ENCODE assay signal across 7 mouse cellular contexts in the genomic region with DNA sequence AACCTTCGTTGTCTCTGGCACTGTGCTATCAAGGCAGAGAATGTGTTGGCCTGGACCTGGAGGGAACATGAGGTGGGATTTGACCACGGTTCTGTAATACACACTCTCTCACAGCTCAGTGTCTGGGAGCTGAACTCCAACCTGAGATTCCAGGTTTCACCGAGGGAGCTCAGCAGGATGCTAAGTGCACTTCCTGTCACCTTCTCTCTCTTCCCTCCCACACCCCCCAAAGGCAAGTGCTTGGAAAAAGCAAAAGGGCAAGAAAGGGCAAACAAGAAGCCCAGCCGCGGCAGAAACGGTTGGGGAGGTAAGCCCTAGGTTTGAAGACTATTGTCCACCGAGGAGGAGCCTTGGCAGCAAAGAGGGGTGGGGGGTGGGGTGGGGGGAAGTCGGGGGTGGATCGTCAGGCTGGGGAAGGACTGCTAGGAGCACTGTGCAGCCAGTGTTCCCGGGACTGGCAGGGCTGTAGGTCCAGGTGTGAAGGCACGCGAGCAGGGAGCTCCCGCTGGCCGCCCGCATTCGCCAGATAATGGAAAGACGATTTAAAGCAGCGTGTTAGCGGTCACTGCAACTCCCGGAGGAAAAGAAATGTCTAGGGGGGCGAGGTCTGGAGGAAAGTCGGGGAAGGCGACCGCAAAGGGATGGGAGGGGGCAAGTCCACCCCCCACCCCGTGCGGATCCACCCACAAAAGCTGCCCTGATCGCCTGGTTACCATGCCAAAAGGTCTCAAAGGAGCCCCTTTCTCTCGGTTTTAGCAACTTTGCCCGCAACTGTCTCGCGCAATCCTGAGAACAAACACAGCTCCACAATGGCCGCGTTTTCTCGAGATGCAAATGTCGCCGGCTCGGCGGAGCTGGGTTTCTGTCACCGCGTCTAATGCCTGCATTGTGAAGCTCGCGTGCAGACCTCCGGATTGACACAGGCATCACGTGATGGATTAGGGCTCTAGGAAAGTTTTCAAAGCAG. TPM values are rescaled to one million over a fixed set of nuclear protein-coding genes. Genes with fewer than 3 reads are reported as not detected.
DNase-seq lines count a peak whose midpoint lies in the region; ATAC-seq and TF ChIP-seq lines count a peak whose summit lies in the region.

No protein-coding gene starts in this region.

- no peak for TF ChIP-seq CTCF in lung, embryonic 14.5 days (IDR thresholded peaks at IDR 0.05; ENCODE audit: low read depth)

- ATAC-seq in lung, embryonic 14.5 days (ENCODE audit: insufficient read depth), result no peak

- no peak overlapping the region for H3K27ac ChIP-seq in lung, embryonic 14.5 days (ENCODE audit: low read depth)
- H3K27ac ChIP-seq in forebrain, embryonic 10.5 days, result peak overlapping the region; percentile 87

- peak; percentile 35 for DNase-seq in lung, embryonic 14.5 days
- DNase-seq in lung, postnatal 36 days, result no peak
- peak; percentile 83 for DNase-seq in forebrain, embryonic 10.5 days (ENCODE audit: extremely low spot score, low spot score)
- DNase-seq in left cerebral cortex, postnatal 25 days (ENCODE audit: low spot score in 2 of 2), result peak; percentile 28 to 43
- DNase-seq in right cerebral cortex, postnatal 14 days, result peak; percentile 29
- DNase-seq in adrenal gland, adult 2 months, result no peak
- no peak for DNase-seq in adrenal gland, postnatal 10 days

- no peak overlapping the region for H3K9ac ChIP-seq in lung, embryonic 14.5 days

- H3K4me3 ChIP-seq in lung, embryonic 14.5 days (ENCODE audit: low read depth, low read length), result peak overlapping the region; percentile 32
- peak overlapping the region; percentile 57 for H3K4me3 ChIP-seq in forebrain, embryonic 10.5 days

- intact Hi-C loops in left cerebral cortex, postnatal 25 days (cut with DNase I), result loop anchor here (10.0 kb wide), 2 partner anchors 141 to 261 kb away; no protein-coding TSS in a partner anchor

- under 1% methylated on average over 44 of the region's 44 CpGs for WGBS in lung, embryonic 14.5 days
- WGBS in forebrain, embryonic 10.5 days, result under 1% methylated on average over 44 of the region's 44 CpGs

- H3K9me3 ChIP-seq in lung, embryonic 14.5 days (ENCODE audit: low read depth, low read length), result no peaks in the 10 kb centered on the region
- H3K9me3 ChIP-seq in forebrain, embryonic 10.5 days, result peaks cover 5% of the 10 kb centered on the region; the same call in 1 of the 2 replicates

- H3K36me3 ChIP-seq in lung, embryonic 14.5 days (ENCODE audit: insufficient read depth), result no peaks in the 10 kb centered on the region
- H3K36me3 ChIP-seq in forebrain, embryonic 10.5 days (replicated peaks), result no peaks in the 10 kb centered on the region

- peak overlapping the region; percentile 66 for H3K4me2 ChIP-seq in lung, embryonic 14.5 days

- H3K4me1 ChIP-seq in lung, embryonic 14.5 days (ENCODE audit: insufficient read depth), result peaks cover 5% of the 10 kb centered on the region; the same call in 1 of the 2 replicates
- peaks cover 62% of the 10 kb centered on the region for H3K4me1 ChIP-seq in forebrain, embryonic 10.5 days

- H3K27me3 ChIP-seq in lung, embryonic 14.5 days (ENCODE audit: insufficient read depth, low read length), result peaks cover 69% of the 10 kb centered on the region
- peaks cover 97% of the 10 kb centered on the region for H3K27me3 ChIP-seq in forebrain, embryonic 10.5 days (ENCODE audit: poor library complexity, severe bottlenecking)

RNA-seq across cellular contexts. Expression of gene Pcdh8, which starts 2.6 kb away (rescaled TPM):
- 0.08 and 0.14 TPM in 2 replicates for polyA plus RNA-seq in lung, embryonic 14.5 days (2014; fragmentation: Nextera tagmentation; extraction: Ambion mirVana)
- polyA plus RNA-seq in forebrain, embryonic 10.5 days (2016; fragmentation: Nextera tagmentation; extraction: Ambion mirVana), result 3.7 and 4.1 TPM in 2 replicates
- total RNA-seq in left cerebral cortex, postnatal 25 days (2021), result 10 to 100 TPM; 64.4 to 69.0 TPM
- under 1 TPM in 1 of 2 experiments, not detected in 1; 0.37 TPM for total RNA-seq in adrenal gland, adult 2 months (2021)
- 0.04 and 0.06 TPM in 2 replicates for polyA plus RNA-seq in adrenal gland, adult 2 months (2012; rRNA removed)
- total RNA-seq in adrenal gland, postnatal 10 days (2021), result under 1 TPM in 1 of 2 experiments, not detected in 1; 0.06 TPM

Comparison
In these comparisons a context has a peak if more than half of its experiments do, and no peak if none do; other contexts are left out.
1. DNase-seq: peak in lung, embryonic 14.5 days (single experiment), forebrain, embryonic 10.5 days (single experiment), left cerebral cortex, postnatal 25 days (2 of 2) and right cerebral cortex, postnatal 14 days (single experiment); none in lung, postnatal 36 days (single experiment), adrenal gland, adult 2 months (single experiment) and adrenal gland, postnatal 10 days (single experiment).
2. RNA of gene Pcdh8, which starts 2.6 kb away (total RNA-seq): 64.4 to 69.0 TPM in left cerebral cortex, postnatal 25 days; 0.37 TPM in adrenal gland, adult 2 months and 0.06 TPM in adrenal gland, postnatal 10 days; every median in the first group is over 10 times any median in the second.